Mouse (Mus musculus) layer of hippocampus, postnatal 25 days (tissue): Measurements from ENCODE around the gene Siah2. TPM values are rescaled to one million over a fixed set of nuclear protein-coding genes. Genes with fewer than 3 reads are reported as not detected.

Experiments used
- DNase-seq, 2 experiments: peaks; one replicate each; pipeline ENCODE4 v3.0.0; 2022; ENCODE audit warnings: mixed read lengths in 2 of 2, low spot score in 1 of 2; ENCODE audit errors: extremely low spot score in 1 of 2
- total RNA-seq, 2 experiments: library from RNA; stranded (reverse); gene quantifications; 2 replicates each; pipeline ENCODE4 v1.2.3; 2021

The Siah2 gene
- 10 to 100 TPM; 16.9 to 19.0 TPM for total RNA-seq

DNA sequence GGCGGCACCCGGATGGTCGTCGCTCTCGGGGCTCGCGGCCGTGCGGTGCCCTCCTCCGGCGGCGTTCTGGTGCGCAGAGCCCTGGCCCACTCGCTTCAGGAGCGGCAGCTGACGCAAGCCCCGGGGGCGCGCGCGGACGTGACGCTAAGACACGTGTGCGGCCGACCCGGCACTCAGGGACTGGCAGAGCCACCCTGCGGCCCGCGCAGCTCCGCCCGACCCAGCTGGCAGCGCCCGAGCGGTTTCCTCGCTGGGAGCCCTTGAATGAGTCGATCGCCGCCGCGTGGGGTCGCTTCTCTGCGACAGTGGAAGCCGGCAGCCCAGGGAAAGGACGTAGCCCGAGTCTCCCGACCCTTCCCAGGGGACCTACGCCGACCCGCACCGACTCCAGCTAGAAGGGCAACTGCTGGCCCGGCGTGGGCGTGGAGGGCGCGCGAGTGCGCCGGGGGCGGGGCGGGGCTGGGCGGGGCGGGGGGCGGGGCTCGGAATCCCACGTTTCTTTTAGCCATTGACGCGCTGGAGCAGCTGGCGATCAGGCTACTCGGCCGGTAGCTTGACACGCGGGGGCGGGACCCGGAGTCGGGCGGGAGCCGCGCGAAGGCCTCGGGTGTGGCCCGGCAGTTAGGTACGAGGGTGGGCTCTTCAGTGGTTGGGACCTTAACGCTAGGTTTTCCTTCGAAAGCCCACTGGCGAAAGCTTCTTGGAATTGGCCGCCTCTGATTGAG, at the start of gene Siah2:
TSS of gene Siah2 (minus strand) at position 404 of the 725 bp plus-strand sequence.
- DNase-seq: peak; percentile 84 to 91

DNA sequence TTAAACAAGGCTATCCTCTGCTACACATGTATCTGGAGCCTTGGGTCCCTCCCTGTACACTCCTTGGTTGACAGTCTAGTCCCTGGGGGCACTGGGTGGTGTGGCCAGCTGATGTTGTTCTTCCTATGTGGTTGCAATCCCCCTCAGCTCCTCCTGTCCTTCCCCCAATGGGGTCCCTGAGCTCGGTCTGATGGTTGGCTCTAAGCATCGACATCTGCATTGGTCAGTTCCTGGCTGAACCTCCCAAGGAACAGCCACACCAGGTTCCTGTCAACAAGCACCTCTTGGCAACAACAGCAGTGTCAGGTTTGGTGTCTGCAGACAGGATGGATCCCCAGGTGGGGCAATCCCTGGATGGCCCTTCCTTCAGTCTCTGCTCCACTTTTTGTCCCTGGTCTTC, 47.3 kb upstream of the Siah2 start:
- no peak for DNase-seq

DNA sequence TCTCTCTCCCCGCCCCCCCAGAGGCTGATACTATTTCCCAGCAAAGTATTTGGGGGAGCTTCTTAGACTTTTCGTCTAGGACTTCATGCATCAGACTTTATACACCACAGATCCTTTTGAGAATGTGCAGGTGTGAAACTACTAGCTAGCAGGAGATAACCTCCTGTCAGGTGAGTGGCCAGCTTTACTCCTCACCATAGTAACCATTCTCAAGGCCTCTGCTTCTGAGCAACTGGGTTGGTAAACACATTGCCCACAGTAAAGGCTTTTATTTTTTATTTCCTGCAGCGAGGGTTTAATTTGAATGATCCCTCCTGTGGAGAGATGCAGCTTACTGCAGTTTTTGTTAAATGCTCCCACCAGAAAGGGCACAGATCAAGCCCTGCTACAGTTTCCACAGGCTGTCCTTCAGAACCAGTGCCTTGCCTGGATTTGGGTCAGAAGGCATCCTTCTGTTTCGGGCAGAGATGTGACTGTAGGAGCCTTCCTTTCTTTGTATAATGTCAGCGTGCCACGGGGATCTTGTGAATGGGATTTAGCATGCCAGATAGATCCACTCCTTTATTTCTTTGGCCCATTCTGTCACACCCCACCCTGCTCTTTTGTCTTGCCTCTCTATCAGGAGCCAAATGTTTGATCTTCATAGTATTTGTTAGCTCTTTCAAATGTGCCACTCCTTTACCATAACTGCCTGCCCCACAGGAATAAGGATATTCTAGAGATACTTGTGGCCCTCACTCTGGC, 46.3 kb upstream of the Siah2 start:
- no peak for DNase-seq

DNA sequence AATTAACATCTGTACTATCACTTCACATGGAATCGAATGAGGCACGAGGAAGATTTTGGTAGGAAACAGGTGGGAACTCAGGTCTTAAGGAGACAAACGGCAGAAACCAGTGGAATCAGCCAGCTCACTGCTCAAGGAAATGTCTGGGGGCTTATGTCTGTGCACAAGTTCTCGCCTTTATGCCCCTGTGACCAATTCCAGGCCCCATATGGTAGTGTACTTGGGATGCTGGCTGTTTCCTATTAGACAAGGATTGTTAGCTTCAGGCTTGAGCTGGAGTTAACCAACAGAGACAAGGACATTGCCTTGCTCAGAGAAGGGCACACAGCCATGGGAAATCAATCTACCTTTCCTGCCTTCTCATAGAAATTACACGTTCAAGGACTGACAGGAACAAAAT, 39.3 kb upstream of the Siah2 start:
- no peak for DNase-seq

DNA sequence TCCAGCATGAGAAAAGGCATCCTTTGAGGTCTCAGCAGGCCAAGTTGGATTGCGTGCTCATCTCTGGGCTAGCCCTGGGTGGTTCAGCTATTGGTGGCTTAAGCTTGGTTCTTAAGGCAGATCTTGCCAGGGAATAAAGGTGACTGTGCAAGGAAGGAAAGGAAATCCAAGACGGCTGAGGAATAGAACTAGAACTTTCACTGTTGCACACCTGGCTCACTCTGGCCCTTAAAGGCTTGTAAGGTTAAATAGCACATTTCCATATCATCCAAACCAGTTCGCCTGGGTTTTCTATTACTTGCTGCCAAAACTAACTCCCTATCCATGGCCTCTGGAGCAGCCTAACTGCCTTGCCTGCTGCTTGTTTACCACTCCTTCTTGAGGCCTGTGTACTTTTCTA, 38.4 kb upstream of the Siah2 start:
- no peak for DNase-seq

- no peak for DNase-seq
Measured at GRCm38 (mm10) chr3:58729549-58729948, 37.3 kb upstream of the Siah2 start.

- no peak for DNase-seq
Measured at GRCm38 (mm10) chr3:58727601-58728000, 35.4 kb upstream of the Siah2 start.

- DNase-seq: peak in 1 of 2 experiments; percentile 56
Measured at GRCm38 (mm10) chr3:58727012-58727411, 34.8 kb upstream of the Siah2 start.

DNA sequence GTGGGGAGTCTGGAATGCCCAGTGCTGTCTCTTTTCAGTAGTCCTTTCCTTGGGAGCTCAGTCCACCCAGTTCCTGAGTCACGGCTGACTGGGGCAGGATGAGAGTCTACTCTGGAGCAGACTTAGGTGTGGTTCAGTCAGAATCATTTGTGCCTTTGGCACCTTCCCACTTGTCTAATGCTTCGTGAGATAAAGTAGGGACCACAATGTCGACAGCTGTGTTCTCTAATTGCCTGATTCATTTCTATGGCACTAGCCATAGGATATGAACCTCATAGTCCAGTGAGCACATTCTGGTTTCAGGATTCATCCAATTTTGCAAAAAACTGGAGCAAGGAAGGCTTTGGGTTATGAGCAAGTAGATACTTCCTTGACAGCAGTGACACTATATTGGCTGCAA, 34.2 kb upstream of the Siah2 start:
- no peak for DNase-seq

DNA sequence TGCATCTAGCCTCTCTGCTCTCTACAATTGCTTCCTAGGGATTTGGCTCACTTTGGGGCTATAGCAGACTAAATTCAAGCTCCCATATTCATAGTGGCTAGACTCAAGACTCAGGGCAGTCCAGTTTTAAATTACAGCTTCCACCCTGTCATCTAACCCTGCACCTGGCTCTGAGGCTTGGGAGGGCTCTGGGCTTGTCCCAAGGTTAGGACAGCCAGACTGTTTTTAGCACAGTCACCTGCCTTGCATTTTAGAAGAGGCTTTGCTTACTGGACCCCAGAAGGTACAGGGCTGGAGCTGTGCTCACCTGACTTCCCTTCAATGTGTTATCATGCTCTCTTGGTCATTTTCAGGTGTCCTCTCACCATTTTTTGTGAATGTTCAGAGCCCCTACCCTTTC, 32.6 kb upstream of the Siah2 start:
- no peak for DNase-seq

GRCm38 (mm10) chr3:58723656-58724055, 31.5 kb upstream of the Siah2 start:
- no peak for DNase-seq

DNA sequence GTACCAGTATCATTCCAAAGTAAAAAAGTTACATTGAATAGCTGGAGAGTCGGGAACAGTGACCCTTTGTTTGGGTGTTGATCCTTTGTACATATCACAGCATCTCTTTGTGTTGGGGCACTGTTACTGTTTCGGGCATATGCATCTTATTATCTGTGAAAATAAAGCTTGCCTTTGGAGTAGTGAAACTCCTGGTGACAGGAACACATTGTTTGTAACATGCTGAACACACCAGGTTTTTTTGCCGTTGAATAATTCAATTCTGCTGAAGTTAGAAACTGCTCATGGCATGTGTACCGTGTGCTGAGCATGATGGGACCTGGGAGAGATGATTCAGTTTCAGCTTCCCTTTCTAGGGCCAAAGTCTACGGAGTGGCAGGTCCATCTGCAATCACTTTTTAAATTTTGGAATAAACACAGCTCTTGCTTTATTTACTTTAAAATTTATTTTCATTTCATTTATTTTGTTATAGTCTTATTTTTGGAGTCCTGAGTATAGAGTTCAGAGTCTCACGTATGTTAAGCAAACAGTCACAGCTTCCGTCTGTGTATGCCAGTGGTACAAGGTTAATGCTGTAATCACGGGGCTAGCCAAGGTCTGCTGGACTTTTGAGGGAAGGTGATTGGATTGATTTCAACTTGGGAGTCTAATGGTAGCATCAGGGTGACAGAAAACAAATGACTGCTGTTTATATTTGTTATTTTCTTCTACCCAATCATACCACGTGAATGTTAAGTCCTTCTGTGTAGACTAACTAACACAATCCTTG, 27.4 kb upstream of the Siah2 start:
- DNase-seq: no peak

- no peak for DNase-seq
Measured at GRCm38 (mm10) chr3:58716705-58717104, 24.5 kb upstream of the Siah2 start.

DNA sequence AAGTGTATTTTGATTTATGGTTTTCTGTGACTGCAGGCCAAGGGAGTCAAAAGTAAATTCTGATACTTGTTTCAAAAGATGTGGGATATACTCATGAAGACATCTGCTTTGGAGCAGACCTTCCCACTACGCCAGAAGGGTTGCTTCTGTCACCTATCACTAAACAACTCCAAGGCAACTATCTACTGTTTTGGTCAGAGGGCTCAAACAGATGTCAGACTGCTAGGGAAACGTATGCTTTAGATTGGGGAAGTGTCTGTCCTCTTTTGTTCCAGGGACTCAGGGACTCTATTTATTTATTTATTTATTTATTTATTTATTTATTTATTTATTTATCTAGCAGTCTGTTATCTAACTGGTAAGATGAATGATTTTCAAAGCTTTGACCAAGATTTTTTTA, 22.6 kb upstream of the Siah2 start:
- DNase-seq: no peak

GRCm38 (mm10) chr3:58714034-58714433, 21.8 kb upstream of the Siah2 start:
- no peak for DNase-seq

GRCm38 (mm10) chr3:58713191-58713590, 21.0 kb upstream of the Siah2 start:
- no peak for DNase-seq

DNA sequence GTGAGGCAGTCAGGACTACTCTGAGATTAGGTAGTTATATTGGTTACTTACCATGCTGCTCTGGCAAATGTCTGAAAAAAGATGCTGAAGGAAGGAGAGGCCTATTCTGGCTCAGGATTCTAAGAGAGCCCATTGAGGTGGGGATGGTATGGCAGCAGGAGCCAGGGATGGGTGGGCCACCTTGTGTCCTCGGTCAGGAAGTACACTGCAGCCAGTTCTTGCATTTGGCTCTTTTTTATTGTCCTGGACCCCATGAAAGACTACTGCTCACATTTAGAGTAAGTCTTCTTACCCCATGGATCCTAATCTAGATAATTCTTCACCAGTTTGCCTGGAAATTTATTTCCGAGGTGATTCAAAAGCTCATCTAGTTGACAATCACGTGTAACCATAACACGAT, 12.3 kb upstream of the Siah2 start:
- no peak for DNase-seq

GRCm38 (mm10) chr3:58703748-58704147, 11.5 kb upstream of the Siah2 start:
- no peak for DNase-seq

DNA sequence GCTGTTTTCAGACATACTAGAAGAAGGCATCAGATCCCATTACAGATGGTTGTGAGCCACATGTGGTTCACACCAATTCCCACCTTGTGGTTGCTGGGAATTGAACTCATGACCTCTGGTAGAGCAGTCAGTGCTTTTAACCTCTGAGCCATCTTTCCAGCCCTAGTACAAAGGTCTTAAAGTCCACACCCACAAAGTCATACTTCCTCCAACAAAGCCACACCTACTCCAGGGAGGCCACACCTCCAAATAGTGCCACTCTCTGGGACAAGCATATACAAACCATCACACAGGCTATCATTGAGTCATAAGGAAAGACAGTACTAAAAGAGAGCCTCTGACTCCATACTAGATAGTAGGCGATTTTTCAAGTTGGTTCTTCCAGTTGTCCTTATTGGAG, 10.1 kb upstream of the Siah2 start:
- DNase-seq: no peak

DNA sequence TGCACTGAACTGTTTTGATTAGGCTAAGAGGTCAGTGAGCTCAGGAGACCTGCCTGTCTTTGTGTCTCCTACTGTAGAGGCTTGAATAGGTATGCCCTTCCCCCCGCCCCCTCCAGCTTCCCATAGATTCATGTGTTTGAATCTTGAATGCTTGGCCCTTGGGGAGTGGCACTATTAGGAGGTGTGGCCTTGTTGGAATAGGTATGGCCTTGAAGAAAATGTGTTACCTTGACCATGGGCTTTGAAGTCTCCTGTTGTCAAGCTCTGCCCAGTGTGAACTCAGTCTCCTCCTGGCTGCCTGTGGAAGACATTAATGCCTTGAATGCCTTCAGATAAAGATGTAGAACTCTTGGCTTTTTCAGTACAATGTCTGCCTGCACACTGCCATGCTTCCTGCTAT, 9.2 kb upstream of the Siah2 start:
- no peak for DNase-seq

GRCm38 (mm10) chr3:58697926-58698325, 5.7 kb upstream of the Siah2 start:
- no peak for DNase-seq
